Mouse (Mus musculus) C2C12 (cell line): ENCODE results near the gene Gm10563. TPM values are rescaled to one million over a fixed set of nuclear protein-coding genes. Genes with fewer than 3 reads are reported as not detected.
"Not testable (repeated sequence)": the region's sequence is repeated elsewhere in the genome, so short reads cannot be mapped to it uniquely, and the experiment has no call there.

ENCODE experiments used
- H3K27me3 ChIP-seq: one replicate; pipeline ENCODE4 v1.6.1; 2011; ENCODE audit not compliant: control insufficient read depth, insufficient read depth, insufficient read length
- H3K36me3 ChIP-seq: one replicate; pipeline ENCODE4 v1.6.1; 2011; ENCODE audit not compliant: control insufficient read depth, insufficient read depth
- H3K4me3 ChIP-seq: one replicate; pipeline ENCODE4 v1.5.1; 2011; ENCODE audit warnings: mild to moderate bottlenecking, control low read depth; ENCODE audit not compliant: poor library complexity, insufficient read depth, severe bottlenecking
- H3K79me2 ChIP-seq: one replicate; pipeline ENCODE4 v1.6.1; 2011; ENCODE audit not compliant: control insufficient read depth, insufficient read depth
- H3K79me3 ChIP-seq: one replicate; pipeline ENCODE4 v1.6.1; 2011; ENCODE audit warnings: low read depth, control low read depth
- H3ac ChIP-seq: one replicate; pipeline ENCODE3; 2011; ENCODE audit warnings: low read depth; ENCODE audit not compliant: control insufficient read depth, insufficient read length
- CEBPB ChIP-seq: IDR thresholded peaks from one replicate; pipeline ENCODE4 v1.6.1; 2011; ENCODE audit warnings: low read depth, mild to moderate bottlenecking, control low read depth, moderate library complexity
- CTCF ChIP-seq: IDR thresholded peaks from one replicate; pipeline ENCODE4 v1.5.1; 2011; ENCODE audit not compliant: control insufficient read depth, insufficient read depth, insufficient read length
- FOSL1 ChIP-seq: IDR thresholded peaks from one replicate; pipeline ENCODE4 v1.8.0; 2011; ENCODE audit warnings: mild to moderate bottlenecking, low read length; ENCODE audit not compliant: poor library complexity, insufficient read depth, severe bottlenecking
- MAX ChIP-seq: IDR thresholded peaks from one replicate; pipeline ENCODE4 v1.6.1; 2011; ENCODE audit warnings: mild to moderate bottlenecking, control low read depth
- MYOD1 ChIP-seq: IDR thresholded peaks from one replicate; pipeline ENCODE4 v1.6.1; 2011; ENCODE audit warnings: low read depth; ENCODE audit not compliant: control insufficient read depth, insufficient read length
- MYOG ChIP-seq: IDR thresholded peaks from one replicate; pipeline ENCODE4 v1.6.1; 2011; ENCODE audit not compliant: control insufficient read depth, insufficient read length; ENCODE audit errors: extremely low read depth
- USF1 ChIP-seq: IDR thresholded peaks from one replicate; pipeline ENCODE4 v1.6.1; 2011; ENCODE audit warnings: low read depth, mild to moderate bottlenecking, control low read depth, moderate library complexity
- polyA plus RNA-seq: library from polyadenylated mRNA; unstranded; fragments of >200 nt; fragmentation: generic; extraction: Trizol; gene quantifications from one replicate; pipeline ENCODE4 v1.2.1, GENCODE M21; 2012; ENCODE audit warnings: missing spikeins

Gm10563 gene
- polyA plus RNA-seq, 1 experiment, result not detected

DNA sequence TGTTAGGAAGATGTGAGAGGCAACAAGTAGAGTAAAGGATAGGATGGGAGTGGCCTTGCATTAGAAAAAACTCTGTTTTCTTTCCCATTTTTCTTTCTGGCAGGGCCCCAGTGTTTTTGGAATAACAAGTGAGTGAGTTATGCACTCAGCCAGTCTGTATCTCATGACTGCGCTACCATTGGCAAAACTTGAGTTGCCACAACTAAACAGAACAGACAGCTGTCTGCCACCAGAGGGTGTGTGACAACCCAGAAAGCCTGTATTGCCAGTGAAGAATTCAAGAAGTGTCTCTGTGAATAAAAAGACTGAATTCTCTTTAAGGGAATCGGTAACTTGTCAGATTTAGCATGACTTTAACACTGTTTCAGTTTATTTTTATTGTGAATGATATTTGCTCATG lies 30.8 kb upstream of the Gm10563 start:
- Histone ChIP-seq H3K79me2 (no peaks in the 10 kb centered on the region), H3ac (no peak overlapping the region), H3K79me3 (no peaks in the 10 kb centered on the region), H3K36me3 (no peaks in the 10 kb centered on the region), H3K27me3 (no peaks in the 10 kb centered on the region), H3K4me3 (no peak overlapping the region)
- TF ChIP-seq MYOG (no peak), CTCF (peak; percentile 26)

DNA sequence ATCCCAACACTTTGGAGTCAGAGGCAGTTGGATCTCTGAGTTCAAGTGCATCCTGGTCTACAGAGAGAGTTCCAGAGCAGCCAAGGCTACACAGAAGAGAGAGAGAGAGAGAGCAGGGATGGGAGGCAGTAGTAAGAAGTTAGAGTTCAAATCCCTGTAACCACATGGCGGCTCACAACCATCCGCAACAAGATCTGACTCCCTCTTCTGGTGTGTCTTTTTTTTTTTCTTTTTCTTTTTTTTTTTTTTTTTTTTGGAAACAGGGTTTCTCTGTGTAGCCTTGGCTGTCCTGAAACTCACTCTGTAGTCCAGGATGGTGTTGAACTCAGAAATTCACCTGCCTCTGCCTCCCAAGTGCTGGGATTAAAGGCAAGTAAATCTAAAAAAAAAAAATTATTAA lies 26.9 kb upstream of the Gm10563 start:
- TF ChIP-seq MAX (no peak), MYOD1 (no peak), FOSL1 (no peak), MYOG (no peak), CTCF (no peak), USF1 (no peak), CEBPB (no peak)
- no peak overlapping the region for H3K4me3 ChIP-seq
- H3ac ChIP-seq, result no peak overlapping the region
- no peaks in the 10 kb centered on the region for H3K36me3 ChIP-seq
- no peaks in the 10 kb centered on the region for H3K27me3 ChIP-seq
- no peaks in the 10 kb centered on the region for H3K79me2 ChIP-seq
- H3K79me3 ChIP-seq, result no peaks in the 10 kb centered on the region

GRCm38 (mm10) chr4:155670236-155670635 lies 25.0 kb upstream of the Gm10563 start:
- H3K36me3 ChIP-seq, H3K27me3 ChIP-seq, H3K79me2 ChIP-seq, H3K79me3 ChIP-seq, H3K4me3 ChIP-seq, H3ac ChIP-seq: not testable (repeated sequence)

GRCm38 (mm10) chr4:155669598-155670075 lies 24.4 kb upstream of the Gm10563 start:
- no peaks in the 10 kb centered on the region for H3K79me2 ChIP-seq
- peak overlapping the region; percentile 79 for H3K4me3 ChIP-seq
- TF ChIP-seq CTCF (no peak), FOSL1 (no peak), MYOD1 (no peak), MAX (no peak), MYOG (no peak), CEBPB (no peak), USF1 (no peak)
- H3K27me3 ChIP-seq, result no peaks in the 10 kb centered on the region
- H3K36me3 ChIP-seq, result no peaks in the 10 kb centered on the region
- no peak overlapping the region for H3ac ChIP-seq
- no peaks in the 10 kb centered on the region for H3K79me3 ChIP-seq

GRCm38 (mm10) chr4:155668689-155669597 lies 23.7 kb upstream of the Gm10563 start, which contains the start of gene Mib2:
Mib2 (minus strand) TSS chr4:155669198.
- H3K79me3 ChIP-seq, result no peaks in the 10 kb centered on the region
- peak within 1 kb of the TSS; percentile 79 for H3K4me3 ChIP-seq
- no peaks in the 10 kb centered on the region for H3K27me3 ChIP-seq
- H3K79me2 ChIP-seq, result no peaks in the 10 kb centered on the region
- TF ChIP-seq CEBPB, result no peak
- no peak for TF ChIP-seq USF1
- TF ChIP-seq MYOD1, result no peak
- TF ChIP-seq CTCF, result no peak
- TF ChIP-seq MAX, result no peak
- TF ChIP-seq FOSL1, result no peak
- no peak for TF ChIP-seq MYOG
- H3ac ChIP-seq, result peak within 1 kb of the TSS; percentile 87
- no peaks in the 10 kb centered on the region for H3K36me3 ChIP-seq

DNA sequence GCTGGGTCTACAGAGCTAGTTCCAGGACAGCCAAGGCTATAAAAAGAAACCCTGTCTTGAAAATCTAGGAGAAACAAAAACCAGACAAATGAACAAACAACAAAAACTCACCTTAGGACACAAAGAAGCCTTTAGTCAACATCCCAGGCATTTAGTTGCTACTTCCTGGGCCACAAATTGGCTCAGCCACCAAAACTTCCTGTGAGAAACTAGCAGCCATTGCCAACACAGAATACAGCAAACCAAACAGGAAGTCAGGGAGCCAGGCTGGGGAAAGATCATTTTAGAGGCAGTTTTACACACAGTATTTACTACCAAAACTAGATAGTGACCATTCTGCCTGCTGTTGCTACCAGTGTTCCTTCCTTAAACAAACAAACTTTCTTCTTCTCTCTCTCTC lies 21.7 kb upstream of the Gm10563 start:
- Histone ChIP-seq H3K27me3 (no peaks in the 10 kb centered on the region), H3K36me3 (no peaks in the 10 kb centered on the region), H3K79me2 (no peaks in the 10 kb centered on the region), H3K4me3 (no peak overlapping the region), H3K79me3 (no peaks in the 10 kb centered on the region), H3ac (no peak overlapping the region)
- no peak for TF ChIP-seq MAX
- TF ChIP-seq MYOD1, result no peak
- no peak for TF ChIP-seq USF1
- no peak for TF ChIP-seq FOSL1
- no peak for TF ChIP-seq CEBPB
- no peak for TF ChIP-seq CTCF
- no peak for TF ChIP-seq MYOG
